Mouse (Mus musculus) colon, adult 2 months (tissue): ENCODE data around the gene Ehbp1. TPM values are rescaled to one million over a fixed set of nuclear protein-coding genes. Genes with fewer than 3 reads are reported as not detected.

Experiments
- polyA plus RNA-seq: library from polyadenylated mRNA; depleted of rRNA; stranded (reverse); fragments of >200 nt; gene quantifications from 2 replicates; pipeline ENCODE4 v1.2.3, GENCODE M21; 2012; rRNA removed

Ehbp1 gene
- 0.60 and 1.2 TPM in 2 replicates for polyA plus RNA-seq

DNA sequence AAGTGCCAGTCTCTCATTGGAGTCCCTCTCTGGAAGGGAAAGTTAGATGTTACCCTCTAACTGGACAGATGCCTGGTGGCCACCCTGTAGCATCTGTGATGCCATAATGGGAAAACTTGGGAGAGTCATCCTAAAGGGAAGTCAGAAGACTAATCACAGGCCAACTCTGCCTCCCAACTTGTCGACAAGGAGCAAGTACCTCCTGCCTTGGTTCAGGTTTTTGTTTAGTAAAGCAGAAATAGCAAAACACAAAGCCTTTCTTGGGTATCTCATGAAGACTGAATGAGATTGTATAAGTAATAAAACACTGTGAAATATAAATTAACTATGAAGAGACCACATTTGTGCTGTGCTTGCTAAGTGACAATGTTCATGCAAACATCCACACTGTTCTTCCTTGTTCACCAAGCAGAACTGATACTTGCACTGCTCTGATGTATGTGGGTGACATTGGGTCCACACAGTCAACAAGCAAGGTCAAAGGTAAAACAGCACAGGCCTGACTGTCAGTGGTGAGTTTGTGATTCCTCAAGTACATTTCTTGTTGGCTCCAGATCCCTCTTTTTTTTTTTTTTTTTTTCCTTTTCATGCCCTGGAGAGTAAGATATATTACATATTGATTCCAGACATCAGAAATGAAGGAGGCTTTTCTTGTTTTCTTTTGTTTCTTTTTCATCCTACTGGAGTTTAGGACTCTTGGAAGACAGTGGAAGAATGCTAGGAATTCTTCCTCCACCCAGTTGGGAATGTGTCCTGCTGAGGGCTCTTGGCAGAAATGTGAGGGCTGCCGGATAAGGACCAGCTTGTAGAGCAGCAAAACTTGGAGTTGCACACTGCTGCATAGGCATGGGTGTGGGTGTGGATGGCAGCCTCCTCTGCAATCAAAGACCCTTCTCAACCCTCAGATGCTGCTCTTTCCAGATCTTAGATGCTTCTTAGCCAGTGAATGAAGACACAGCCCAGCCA, at the start of gene Ehbp1:
Ehbp1 (minus strand) TSS at position 51 of the 966 bp plus-strand sequence.

DNA sequence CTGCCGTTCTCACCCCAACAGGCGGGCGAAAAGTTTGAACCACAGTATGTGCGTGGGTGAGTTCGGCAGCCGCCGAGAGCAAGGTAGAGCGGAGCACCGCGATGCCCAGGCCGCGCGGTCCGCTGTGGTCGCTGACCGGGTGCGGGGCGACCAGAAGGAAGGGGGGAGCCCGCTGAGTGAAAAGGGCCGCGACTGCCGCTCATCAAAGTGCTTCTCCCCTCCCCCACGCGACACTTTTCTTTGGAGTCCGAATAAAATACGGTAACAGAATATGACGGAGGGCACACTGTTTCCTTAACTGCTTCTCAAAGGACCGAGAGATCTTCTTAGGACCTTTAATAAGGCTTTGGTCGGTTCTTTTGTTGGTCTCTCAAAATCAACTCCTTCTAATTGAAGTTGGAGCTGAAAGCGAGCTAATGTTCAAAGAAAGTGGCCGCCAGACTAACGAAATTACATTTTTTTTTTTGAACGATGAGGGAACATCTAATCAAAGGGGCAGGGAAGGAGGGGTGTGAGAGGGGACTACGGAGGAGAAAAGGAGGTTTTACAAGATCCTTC, 339.2 kb downstream of the Ehbp1 start, which contains the start of gene Otx1:
Otx1 (minus strand) TSS at position 115 of the 558 bp plus-strand sequence.

Other genes with a start within 250 kb of the Ehbp1 start
- 1.1 and 1.9 TPM in 2 replicates for gene Tmem17, start 169.8 kb upstream of the Ehbp1 start, polyA plus RNA-seq